Mouse (Mus musculus) bone marrow, adult 2 months (tissue): Measurements from ENCODE around the gene Ccdc83.

Experiments
- CTCF ChIP-seq: fragments of 200-500 bp; IDR thresholded peaks from 2 replicates; pipeline ENCODE4 v1.5.1; 2011; ENCODE audit warnings: low read length, control low read depth; ENCODE audit not compliant: control insufficient read depth, insufficient read depth
- POLR2A ChIP-seq: fragments of 200-500 bp; IDR thresholded peaks from 2 replicates; pipeline ENCODE4 v1.6.1; 2011; ENCODE audit warnings: low read depth, mild to moderate bottlenecking, control low read depth, low read length, borderline replicate concordance; ENCODE audit not compliant: control insufficient read depth

DNA sequence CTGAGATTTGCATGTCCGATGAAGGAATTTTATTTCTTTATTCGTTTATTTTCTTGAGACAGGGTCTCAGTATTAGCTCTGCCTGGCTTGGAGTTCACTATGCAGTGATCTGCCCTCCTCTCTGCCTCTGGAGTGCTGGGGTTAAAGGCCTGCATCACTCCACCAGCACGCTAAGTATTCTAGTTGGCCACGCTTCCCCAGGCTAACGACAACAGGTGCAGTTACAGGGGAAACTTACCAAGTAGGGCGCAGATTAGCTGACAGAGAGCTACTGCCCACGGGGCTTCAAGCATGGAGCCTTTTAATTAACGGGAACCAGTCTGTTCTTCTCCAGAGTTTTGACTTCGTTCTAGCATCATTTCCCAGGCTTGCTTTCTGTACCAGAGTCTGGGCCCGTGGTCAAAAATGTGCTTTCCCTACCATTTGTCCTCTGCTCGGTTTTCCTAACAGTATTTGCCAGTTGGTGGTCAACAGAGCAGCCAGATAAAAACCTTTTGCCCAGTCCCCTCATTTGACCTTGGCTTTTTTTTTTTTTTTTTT lies 9.1 kb upstream of the Ccdc83 start:
- TF ChIP-seq CTCF: no peak
- no peak for TF ChIP-seq POLR2A
